Mouse (Mus musculus): Measurements from ENCODE around the gene Ang. TPM values are rescaled to one million over a fixed set of nuclear protein-coding genes. Genes with fewer than 3 reads are reported as not detected.
"Not testable (repeated sequence)": the region's sequence is repeated elsewhere in the genome, so short reads cannot be mapped to it uniquely, and the experiment has no call there.

Ang gene
- polyA plus RNA-seq, 1 experiment from 2014 or later: 7.7 TPM

GRCm38 (mm10) chr14:51090077-51090781 is 721 bp upstream of the Ang start:
- H3K9ac ChIP-seq: peak overlapping the region; percentile 61
- H3K27ac ChIP-seq: peak overlapping the region; percentile 91
- no peaks in the 10 kb centered on the region for H3K27me3 ChIP-seq
- peaks cover 18% of the 10 kb centered on the region for H3K4me1 ChIP-seq
- H3K36me3 ChIP-seq: no peaks in the 10 kb centered on the region
- peak; percentile 48; the same call in 1 of the 2 replicates for ATAC-seq (ENCODE audit: borderline replicate concordance, extremely low read depth, low FRiP score, low TSS enrichment)
- peak overlapping the region; percentile 74 for H3K4me3 ChIP-seq
- H3K9me3 ChIP-seq: no peaks in the 10 kb centered on the region
- under 1% methylated on average over 27 of the region's 27 CpGs for WGBS
- H3K4me2 ChIP-seq: peak overlapping the region; percentile 71

- no peak overlapping the region for H3K9ac ChIP-seq
- peaks cover 26% of the 10 kb centered on the region for H3K4me1 ChIP-seq
- H3K36me3 ChIP-seq: no peaks in the 10 kb centered on the region
- H3K27ac ChIP-seq: 0 out of 2 replicates have a peak overlapping the region, but pooled peaks have one; percentile 10
- WGBS: 32% methylated on average over 8 of the region's 8 CpGs
- no peaks in the 10 kb centered on the region for H3K9me3 ChIP-seq
- H3K4me3 ChIP-seq: peak overlapping the region; percentile 74
- no peak for ATAC-seq (ENCODE audit: borderline replicate concordance, extremely low read depth, low FRiP score, low TSS enrichment)
- no peaks in the 10 kb centered on the region for H3K27me3 ChIP-seq
- peak overlapping the region; percentile 71 for H3K4me2 ChIP-seq
Measured at GRCm38 (mm10) chr14:51092073-51092620, 1.2 kb downstream of the Ang start.

- no peak for ATAC-seq (ENCODE audit: borderline replicate concordance, extremely low read depth, low FRiP score, low TSS enrichment)
- WGBS: 26% methylated on average over 3 of the region's 3 CpGs
- Histone ChIP-seq H3K36me3 (no peaks in the 10 kb centered on the region), H3K4me1 (peaks cover 19% of the 10 kb centered on the region; the same call in 1 of the 2 replicates), H3K27me3 (no peaks in the 10 kb centered on the region), H3K9ac (no peak overlapping the region), H3K4me2 (no peak overlapping the region), H3K4me3 (no peak overlapping the region), H3K9me3 (no peaks in the 10 kb centered on the region), H3K27ac (no peak overlapping the region)
Measured at GRCm38 (mm10) chr14:51093496-51093895, 2.5 kb downstream of the Ang start.

GRCm38 (mm10) chr14:51094096-51094875 is 3.3 kb downstream of the Ang start:
- Histone ChIP-seq H3K4me3 (no peak overlapping the region), H3K9me3 (no peaks in the 10 kb centered on the region), H3K36me3 (no peaks in the 10 kb centered on the region), H3K4me1 (peaks cover 19% of the 10 kb centered on the region; the same call in 1 of the 2 replicates), H3K27ac (no peak overlapping the region), H3K27me3 (no peaks in the 10 kb centered on the region), H3K9ac (no peak overlapping the region), H3K4me2 (no peak overlapping the region)
- ATAC-seq (ENCODE audit: borderline replicate concordance, extremely low read depth, low FRiP score, low TSS enrichment): no peak
- WGBS: 70% methylated on average over 5 of the region's 5 CpGs

GRCm38 (mm10) chr14:51094921-51095320 is 4.0 kb downstream of the Ang start:
- H3K27me3 ChIP-seq: no peaks in the 10 kb centered on the region
- no peaks in the 10 kb centered on the region for H3K9me3 ChIP-seq
- no peak overlapping the region for H3K27ac ChIP-seq
- no peak overlapping the region for H3K9ac ChIP-seq
- 65% methylated on average over 8 of the region's 9 CpGs for WGBS
- no peak overlapping the region for H3K4me3 ChIP-seq
- no peaks in the 10 kb centered on the region for H3K36me3 ChIP-seq
- no peak overlapping the region for H3K4me2 ChIP-seq
- no peak for ATAC-seq (ENCODE audit: borderline replicate concordance, extremely low read depth, low FRiP score, low TSS enrichment)
- H3K4me1 ChIP-seq: peaks cover 19% of the 10 kb centered on the region; the same call in 1 of the 2 replicates

- no peaks in the 10 kb centered on the region for H3K27me3 ChIP-seq
- no peak overlapping the region for H3K9ac ChIP-seq
- peak; percentile 36; the same call in 1 of the 2 replicates for ATAC-seq (ENCODE audit: borderline replicate concordance, extremely low read depth, low FRiP score, low TSS enrichment)
- no peaks in the 10 kb centered on the region for H3K9me3 ChIP-seq
- H3K4me3 ChIP-seq: no peak overlapping the region
- peaks cover 19% of the 10 kb centered on the region; the same call in 1 of the 2 replicates for H3K4me1 ChIP-seq
- peak overlapping the region; percentile 6; the same call in 1 of the 2 replicates for H3K27ac ChIP-seq
- no peaks in the 10 kb centered on the region for H3K36me3 ChIP-seq
- H3K4me2 ChIP-seq: peak overlapping the region; percentile 10; the same call in 1 of the 2 replicates
- 29% methylated on average over 9 of the region's 9 CpGs for WGBS
Measured at GRCm38 (mm10) chr14:51095736-51096524, 5.0 kb downstream of the Ang start.

GRCm38 (mm10) chr14:51098300-51098699 is 7.3 kb downstream of the Ang start:
- not testable (repeated sequence) for H3K36me3 ChIP-seq; H3K4me3 ChIP-seq; H3K27me3 ChIP-seq; H3K4me2 ChIP-seq; H3K4me1 ChIP-seq; H3K27ac ChIP-seq; H3K9ac ChIP-seq; ATAC-seq (ENCODE audit: borderline replicate concordance, extremely low read depth, low FRiP score, low TSS enrichment); H3K9me3 ChIP-seq
- WGBS: 21% methylated on average over 1 of the region's 1 CpGs

- Histone ChIP-seq H3K4me1 (0 out of 2 replicates have a peak, but pooled peaks cover 8% of the 10 kb centered on the region), H3K36me3 (no peaks in the 10 kb centered on the region), H3K27ac (no peak overlapping the region), H3K27me3 (no peaks in the 10 kb centered on the region), H3K4me2 (no peak overlapping the region), H3K9me3 (no peaks in the 10 kb centered on the region), H3K9ac (no peak overlapping the region), H3K4me3 (no peak overlapping the region)
- WGBS: 92% methylated on average over 11 of the region's 11 CpGs
- no peak for ATAC-seq (ENCODE audit: borderline replicate concordance, extremely low read depth, low FRiP score, low TSS enrichment)
Measured at GRCm38 (mm10) chr14:51098921-51099320, 8.0 kb downstream of the Ang start.

- H3K4me1 ChIP-seq: no peaks in the 10 kb centered on the region
- no peaks in the 10 kb centered on the region for H3K36me3 ChIP-seq
- no peaks in the 10 kb centered on the region for H3K27me3 ChIP-seq
- no peak overlapping the region for H3K9ac ChIP-seq
- no peaks in the 10 kb centered on the region for H3K9me3 ChIP-seq
- no peak overlapping the region for H3K4me2 ChIP-seq
- H3K27ac ChIP-seq: no peak overlapping the region
- 65% methylated on average over 9 of the region's 9 CpGs for WGBS
- no peak overlapping the region for H3K4me3 ChIP-seq
- no peak for ATAC-seq (ENCODE audit: borderline replicate concordance, extremely low read depth, low FRiP score, low TSS enrichment)
Measured at GRCm38 (mm10) chr14:51101284-51101683, 10.3 kb downstream of the Ang start.

GRCm38 (mm10) chr14:51103217-51103616 is 12.3 kb downstream of the Ang start:
- no peaks in the 10 kb centered on the region for H3K27me3 ChIP-seq
- H3K4me2 ChIP-seq: no peak overlapping the region
- H3K9me3 ChIP-seq: no peaks in the 10 kb centered on the region
- ATAC-seq (ENCODE audit: borderline replicate concordance, extremely low read depth, low FRiP score, low TSS enrichment): no peak
- WGBS: 50% methylated on average over 3 of the region's 3 CpGs
- H3K27ac ChIP-seq: no peak overlapping the region
- H3K4me1 ChIP-seq: no peaks in the 10 kb centered on the region
- H3K36me3 ChIP-seq: no peaks in the 10 kb centered on the region
- H3K4me3 ChIP-seq: no peak overlapping the region
- no peak overlapping the region for H3K9ac ChIP-seq

GRCm38 (mm10) chr14:51104366-51104765 is 13.4 kb downstream of the Ang start:
- H3K4me2 ChIP-seq: no peak overlapping the region
- H3K4me1 ChIP-seq: no peaks in the 10 kb centered on the region
- H3K36me3 ChIP-seq: no peaks in the 10 kb centered on the region
- ATAC-seq (ENCODE audit: borderline replicate concordance, extremely low read depth, low FRiP score, low TSS enrichment): no peak
- no peak overlapping the region for H3K4me3 ChIP-seq
- H3K9me3 ChIP-seq: no peaks in the 10 kb centered on the region
- no peak overlapping the region for H3K27ac ChIP-seq
- no peaks in the 10 kb centered on the region for H3K27me3 ChIP-seq
- WGBS: 78% methylated on average over 2 of the region's 2 CpGs
- no peak overlapping the region for H3K9ac ChIP-seq
